Comparison of ENCODE assay signal across 26 mouse cellular contexts in genomic region chr5:135640459-135640789, GRCm38 (mm10). TPM values are rescaled to one million over a fixed set of nuclear protein-coding genes. Genes with fewer than 3 reads are reported as not detected.
A peak's percentile ranks its signal among the peaks of the same experiment; 100 is the strongest.
DNase-seq lines count a peak whose midpoint lies in the region; ATAC-seq and TF ChIP-seq lines count a peak whose summit lies in the region.
"Had no signal": no experiment of that assay in that cellular context is flagged by ENCODE, and none has a peak within 500 bp of the region (broad histone marks: within the 10 kb centered on the region; RNA-seq: fewer than 3 reads in every experiment).

No protein-coding gene starts in this region.

- TF ChIP-seq RAD21 in MEL (IDR thresholded peaks at IDR 0.05; ENCODE audit: low read depth, low read length): no peak

- peak; percentile 31; the same call in 1 of the 2 replicates for ATAC-seq in liver, embryonic 16.5 days (ENCODE audit: low read depth)
- ATAC-seq: activated CD4-positive, CD25-positive, alpha-beta regulatory T cell, adult 4 months; forebrain, embryonic 14.5 days; intestine, postnatal 0 days; midbrain, embryonic 16.5 days had no signal

- H3K79me2 ChIP-seq in MEL (ENCODE audit: control insufficient read depth, insufficient read depth, low read length, poor library complexity): no peaks in the 10 kb centered on the region

- no peak for TF ChIP-seq POLR2A in MEL (IDR thresholded peaks at IDR 0.05; ENCODE audit: control insufficient read depth in 1 of 2, insufficient read depth in 1 of 2, low read depth in 1 of 2, low read length in 2 of 2, poor library complexity in 1 of 2)

- no peak overlapping the region for H3K4me2 ChIP-seq in liver, embryonic 16.5 days (ENCODE audit: low read depth, low read length)
- H3K4me2 ChIP-seq: hindbrain, embryonic 13.5 days had no signal

- TF ChIP-seq EP300 in MEL (IDR thresholded peaks at IDR 0.05; ENCODE audit: low read depth in 1 of 2, low read length in 2 of 2): no peak

- DNase-seq in layer of hippocampus, adult 2 months (ENCODE audit: low spot score in 2 of 2): no peak
- DNase-seq in layer of hippocampus, adult 9-10 months (ENCODE audit: low spot score): no peak
- no peak for DNase-seq in MEL (ENCODE audit: low read depth, low spot score)
- peak; percentile 51 for DNase-seq in fat pad, adult 2 months (ENCODE audit: extremely low read depth, low read depth, low spot score)
- no peak for DNase-seq in spleen, postnatal 10 days (ENCODE audit: low spot score in 2 of 2)
- no peak for DNase-seq in cerebellum, adult 8-10 months
- DNase-seq in frontal cortex, postnatal 10 days (ENCODE audit: low spot score in 2 of 2): no peak
- DNase-seq: adrenal gland, adult 8-10 months; B cell, adult 2 months; cerebellum, adult 9-10 months; cerebellum, postnatal 36 days; gastrocnemius, adult 2 months; heart, postnatal 4 days; kidney, postnatal 10 days; right cerebral cortex, postnatal 25 days; thymus, postnatal 14 days had no signal

- no peak overlapping the region for H3K4me3 ChIP-seq in layer of hippocampus, adult 2 months
- H3K4me3 ChIP-seq in MEL (ENCODE audit: control insufficient read depth in 1 of 2, insufficient read depth in 1 of 2, low read depth in 2 of 2, low read length in 2 of 2): no peak overlapping the region
- no peak overlapping the region for H3K4me3 ChIP-seq in liver, embryonic 16.5 days (ENCODE audit: low read depth, low read length)
- H3K4me3 ChIP-seq: gastrocnemius, adult 2 months; heart, embryonic 10.5 days; hindbrain, embryonic 13.5 days; midbrain, embryonic 10.5 days had no signal

- peaks cover 0 to 34% of the 10 kb centered on the region in 2 experiments; a peak in 2 of 4 replicates for H3K36me3 ChIP-seq in MEL (ENCODE audit: control insufficient read depth in 1 of 2, insufficient read depth in 2 of 2, low read length in 2 of 2)
- no peaks in the 10 kb centered on the region for H3K36me3 ChIP-seq in liver, embryonic 16.5 days (ENCODE audit: control insufficient read depth, insufficient read depth)

- peak overlapping the region; percentile 23; the same call in 1 of the 2 replicates for H3K27ac ChIP-seq in layer of hippocampus, adult 2 months
- peak overlapping the region; percentile 68 for H3K27ac ChIP-seq in MEL (ENCODE audit: control insufficient read depth, low read depth, low read length)
- H3K27ac ChIP-seq in liver, embryonic 16.5 days (ENCODE audit: low read length): 0 out of 2 replicates have a peak overlapping the region, but pooled peaks have one; percentile 38
- H3K27ac ChIP-seq: heart, embryonic 10.5 days; hindbrain, embryonic 13.5 days; liver, embryonic 14.5 days; macrophage; midbrain, embryonic 10.5 days had no signal

- H3K27me3 ChIP-seq in MEL (ENCODE audit: control insufficient read depth in 1 of 2, insufficient read depth in 2 of 2, low read length in 2 of 2): no peaks in the 10 kb centered on the region
- no peaks in the 10 kb centered on the region for H3K27me3 ChIP-seq in liver, embryonic 16.5 days (ENCODE audit: control insufficient read depth, insufficient read depth, low read depth, low read length)
- H3K27me3 ChIP-seq: hindbrain, embryonic 13.5 days had no signal

- 51% methylated on average over 6 of the region's 6 CpGs for WGBS in liver, embryonic 16.5 days (ENCODE audit: insufficient replicate concordance)

- no peak for TF ChIP-seq CTCF in layer of hippocampus, adult 2 months (conservative IDR thresholded peaks at IDR 0.05)
- no peak for TF ChIP-seq CTCF in MEL (IDR thresholded peaks at IDR 0.05 in 2 of 3, conservative IDR thresholded peaks at IDR 0.05 in 1 of 3; ENCODE audit: control insufficient read depth in 1 of 3, insufficient read depth in 1 of 3, low read depth in 2 of 3, low read length in 3 of 3, poor library complexity in 1 of 3, severe bottlenecking in 1 of 3)

- peak overlapping the region; percentile 9; the same call in 1 of the 2 replicates for H3K9ac ChIP-seq in MEL (ENCODE audit: control insufficient read depth, low read depth, low read length, poor library complexity, severe bottlenecking)
- no peak overlapping the region for H3K9ac ChIP-seq in liver, embryonic 16.5 days (ENCODE audit: low read depth, low read length)
- H3K9ac ChIP-seq: hindbrain, embryonic 13.5 days; liver, embryonic 14.5 days had no signal

- H3K9me3 ChIP-seq in MEL (replicated peaks; ENCODE audit: insufficient read depth, low read length): no peaks in the 10 kb centered on the region
- H3K9me3 ChIP-seq in liver, embryonic 16.5 days (replicated peaks; ENCODE audit: control insufficient read depth, low read length): no peaks in the 10 kb centered on the region
- H3K9me3 ChIP-seq: heart, embryonic 10.5 days; hindbrain, embryonic 13.5 days; midbrain, embryonic 10.5 days had no signal

- peaks cover 24 to 33% of the 10 kb centered on the region in 2 experiments for H3K4me1 ChIP-seq in MEL (ENCODE audit: control insufficient read depth in 1 of 2, insufficient read depth in 2 of 2, low read length in 2 of 2)
- H3K4me1 ChIP-seq in liver, embryonic 16.5 days (ENCODE audit: control insufficient read depth, low read depth, low read length): peaks cover 11% of the 10 kb centered on the region
- H3K4me1 ChIP-seq: heart, embryonic 10.5 days; hindbrain, embryonic 13.5 days had no signal

TF ChIP-seq in MEL, 35 proteins besides CTCF, POLR2A, EP300 and RAD21:
- TF ChIP-seq ZNF384 (IDR thresholded peaks at IDR 0.05; ENCODE audit: low read depth, low read length) (no peak), SMC3 (IDR thresholded peaks at IDR 0.05; ENCODE audit: low read depth, low read length) (no peak), NELFE (IDR thresholded peaks at IDR 0.05; ENCODE audit: low read depth, low read length) (no peak), UBTF (IDR thresholded peaks at IDR 0.05; ENCODE audit: borderline replicate concordance, insufficient read depth, low read depth, low read length) (no peak), TBP (IDR thresholded peaks at IDR 0.05; ENCODE audit: low read depth, low read length) (no peak), ZMIZ1 (IDR thresholded peaks at IDR 0.05; ENCODE audit: low read depth, low read length) (no peak)
TF ChIP-seq in MEL: peak in this region for 0.

RNA-seq across cellular contexts. Expression of gene Rhbdd2, which starts 8.0 kb away (rescaled TPM):
- 10 to 100 TPM; 86.2 to 86.5 TPM for total RNA-seq in layer of hippocampus, adult 2 months (2021)
- total RNA-seq in MEL (2012; rRNA removed): 4.2 and 4.9 TPM in 2 replicates
- 10 to 100 TPM in 1 of 2 experiments, not detected in 1; 29.1 TPM for polyA plus RNA-seq in MEL (2012; ENCODE audit: insufficient read depth in 1 of 2, insufficient read length in 2 of 2, low read depth in 1 of 2, low replicate concordance in 2 of 2, missing spikeins in 1 of 2)
- 7.8 and 10.5 TPM in 2 replicates for polyA plus RNA-seq in liver, embryonic 16.5 days (2015; fragmentation: Nextera tagmentation; extraction: Ambion mirVana)

RNA-seq across cellular contexts. Expression of gene Por, which starts 29.4 kb away (rescaled TPM):
- 100 to 1,000 TPM; 103 to 112 TPM for total RNA-seq in layer of hippocampus, adult 2 months (2021)
- 40.3 and 40.4 TPM in 2 replicates for total RNA-seq in MEL (2012; rRNA removed)
- polyA plus RNA-seq in MEL (2012; ENCODE audit: insufficient read depth in 1 of 2, insufficient read length in 2 of 2, low read depth in 1 of 2, low replicate concordance in 2 of 2, missing spikeins in 1 of 2): 10 to 100 TPM in 1 of 2 experiments, not detected in 1; 64.4 TPM
- 46.9 and 53.1 TPM in 2 replicates for polyA plus RNA-seq in liver, embryonic 16.5 days (2015; fragmentation: Nextera tagmentation; extraction: Ambion mirVana)

Comparison
In these comparisons a context has a peak if more than half of its experiments do, and no peak if none do; other contexts are left out.
1. RNA of gene Rhbdd2, which starts 8.0 kb away (total RNA-seq): 86.2 to 86.5 TPM in layer of hippocampus, adult 2 months; 4.2 to 4.9 TPM in MEL; every median in the first group is over 10 times any median in the second.
2. Peak in every context shown above with its lines, with median percentiles within 50 percentile points of each other: H3K27ac ChIP-seq.